Mouse (Mus musculus) regulatory T cell (primary cell): Measurements from ENCODE around the gene Nudt13.
"Not testable (repeated sequence)": the region's sequence is repeated elsewhere in the genome, so short reads cannot be mapped to it uniquely, and the experiment has no call there.

Source experiments
- in situ Hi-C: fragments of 300-600 bp; cut with MboI, MseI; formaldehyde crosslinking; loops from one replicate; pipeline ENCODE4 v1.15.1; 2025; ENCODE audit warnings: high pct_unique_total_duplicates

The Nudt13 gene

DNA sequence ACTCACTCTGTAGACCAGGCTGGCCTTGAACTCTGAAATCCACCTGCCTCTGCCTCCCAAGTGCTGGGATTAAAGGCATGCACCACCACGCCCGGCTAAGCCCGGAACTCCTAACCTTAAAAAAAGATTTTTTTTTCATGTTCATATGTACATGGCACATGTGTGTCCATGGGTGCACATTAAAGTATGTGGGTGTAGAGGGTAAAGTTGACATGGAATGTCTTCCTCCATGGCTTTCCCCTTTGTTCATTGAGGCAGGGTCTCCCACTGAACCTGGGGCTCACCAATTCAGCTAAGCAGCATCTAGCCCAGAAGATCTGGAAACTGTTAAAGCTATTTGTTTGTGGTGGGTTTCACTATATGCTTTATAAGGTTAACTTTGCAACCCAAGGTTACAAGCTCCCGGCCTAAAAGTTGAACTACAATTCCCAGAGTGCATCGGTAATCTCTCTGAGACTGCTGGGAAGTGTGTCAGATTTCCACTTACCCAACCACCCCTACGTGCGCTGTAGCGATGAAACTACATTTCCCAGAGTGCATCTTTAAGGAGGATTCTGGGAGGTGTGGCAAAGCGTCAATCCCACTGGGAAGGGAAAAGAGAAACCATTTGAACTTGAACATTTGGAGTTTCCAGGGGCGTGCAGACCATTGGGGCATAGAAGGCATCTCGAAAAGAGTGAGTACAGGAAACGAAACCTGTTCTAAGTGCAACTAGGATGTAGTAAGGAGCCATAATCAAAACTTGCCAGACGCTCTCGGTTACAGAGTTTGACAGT, at the start of gene Nudt13:
Gene Nudt13, plus strand, starts transcription at position 581 of the 776 bp plus-strand sequence.
- in situ Hi-C loops, result no loop called here

GRCm38 (mm10) chr14:20245318-20245717, 49.2 kb upstream of the Nudt13 start:
- in situ Hi-C loops, result no loop called here

GRCm38 (mm10) chr14:20245861-20246260, 48.6 kb upstream of the Nudt13 start:
- in situ Hi-C loops, result no loop called here

GRCm38 (mm10) chr14:20246811-20247266, 47.7 kb upstream of the Nudt13 start:
- in situ Hi-C loops, result no loop called here

DNA sequence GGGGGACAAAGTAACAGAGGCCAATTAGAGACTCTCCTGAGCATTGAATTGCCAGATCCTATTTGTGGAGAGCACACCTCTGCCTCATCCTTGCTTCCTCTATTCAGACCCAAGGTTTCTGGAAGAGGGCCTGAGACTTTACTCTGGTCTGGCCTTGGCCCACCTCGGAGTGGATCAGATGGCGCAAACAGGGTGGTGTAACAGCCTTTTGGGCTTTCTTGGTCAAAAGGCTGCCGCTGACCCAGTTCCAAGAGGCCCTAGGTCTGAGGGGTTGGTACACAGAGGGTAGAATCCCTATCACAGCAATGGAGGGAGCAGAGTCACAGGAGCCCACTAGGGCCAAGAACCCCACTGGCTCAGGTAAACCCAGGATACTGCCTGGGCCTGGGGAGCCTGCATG, 46.5 kb upstream of the Nudt13 start:
- in situ Hi-C loops, result no loop called here

GRCm38 (mm10) chr14:20250237-20251171, 44.0 kb upstream of the Nudt13 start:
- in situ Hi-C loops, result loop anchor here (5.0 kb wide), 1 partner anchor 123 kb away; no protein-coding TSS in a partner anchor

GRCm38 (mm10) chr14:20258185-20259113, 36.0 kb upstream of the Nudt13 start:
- in situ Hi-C loops, result no loop called here

DNA sequence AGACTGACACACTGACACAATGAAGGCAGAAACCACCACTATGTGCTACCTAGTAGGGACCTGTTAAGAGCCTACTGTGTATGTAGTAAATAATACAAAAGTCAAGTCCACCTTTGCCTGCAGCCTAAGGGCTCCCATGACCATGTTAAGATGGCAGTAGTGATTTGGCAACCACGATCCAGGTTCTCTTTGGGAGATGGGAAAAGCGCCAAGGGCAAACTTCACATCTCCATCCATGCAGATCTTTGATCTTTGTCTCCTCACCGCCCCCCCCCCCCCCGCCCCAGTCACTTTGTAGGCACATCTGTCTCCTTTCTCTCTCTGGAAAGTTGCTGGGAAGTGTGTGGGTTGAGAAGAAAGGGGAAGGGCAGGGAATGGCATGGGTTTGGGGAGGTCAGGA, 32.2 kb upstream of the Nudt13 start:
- in situ Hi-C loops, result loop anchor here (10.0 kb wide), 1 partner anchor 428 kb away; no protein-coding TSS in a partner anchor

DNA sequence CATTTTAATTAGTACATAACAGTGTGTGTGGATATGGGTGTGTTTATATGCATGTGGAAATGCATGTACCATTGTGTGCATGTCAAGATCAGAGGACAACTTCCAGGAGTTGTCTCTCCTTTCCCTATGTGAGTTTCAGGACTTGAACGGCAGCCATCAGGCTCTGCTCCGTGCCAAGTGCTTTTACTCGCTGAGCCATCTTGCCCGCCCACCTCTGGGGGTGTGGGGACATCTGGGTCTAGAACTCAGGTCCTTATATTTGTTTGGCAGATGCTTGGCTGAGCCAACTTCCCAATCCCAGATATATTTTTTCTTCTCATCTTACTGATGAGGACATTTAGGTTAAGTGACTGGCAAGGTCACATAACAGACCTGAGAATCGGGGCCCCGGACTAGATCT, 26.1 kb upstream of the Nudt13 start:
- in situ Hi-C loops, result loop anchor here (10.0 kb wide), 1 partner anchor 434 kb away; no protein-coding TSS in a partner anchor

DNA sequence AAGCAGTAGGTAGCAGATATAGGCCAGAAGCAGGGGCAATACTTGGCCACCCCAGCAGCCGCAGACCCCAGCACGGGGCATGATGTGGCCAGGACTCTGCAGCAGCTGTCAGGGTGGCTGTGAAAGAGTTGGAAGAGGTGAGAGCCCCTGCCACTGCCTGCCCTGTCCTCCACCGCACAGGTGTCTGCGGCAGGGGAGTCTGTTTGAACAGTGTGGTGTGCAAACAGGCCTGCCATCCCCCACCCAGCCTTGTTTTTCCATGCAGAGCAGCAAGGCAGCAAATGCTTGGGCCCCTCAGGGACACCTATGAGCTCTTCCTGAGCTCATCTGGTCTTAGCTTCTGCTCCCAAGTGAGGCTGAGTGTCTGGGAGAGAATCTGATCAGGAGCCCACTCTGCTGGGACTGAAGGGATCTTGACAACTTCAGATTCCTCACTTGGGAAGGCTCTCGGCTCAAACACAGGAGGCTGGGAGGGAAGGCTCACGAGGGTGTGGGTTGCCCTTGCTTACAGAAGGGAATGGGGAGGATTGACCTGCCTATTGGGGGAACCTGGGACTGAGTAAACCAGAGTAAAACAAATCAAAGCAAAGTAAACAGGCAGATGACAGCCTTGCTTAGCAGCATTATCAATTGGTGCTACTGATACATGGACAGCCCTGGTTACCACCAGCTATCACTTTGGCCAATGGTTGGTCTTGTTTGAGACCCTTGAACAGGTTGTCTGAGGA, 25.3 kb upstream of the Nudt13 start, which contains the start of gene Kcnk16:
Gene Kcnk16, minus strand, starts transcription at position 118 of the 728 bp plus-strand sequence.
- in situ Hi-C loops, result loop anchor here (10.0 kb wide), 1 partner anchor 434 kb away; no protein-coding TSS in a partner anchor

- in situ Hi-C loops, result no loop called here
Measured at GRCm38 (mm10) chr14:20291391-20291790, 3.1 kb upstream of the Nudt13 start.

- in situ Hi-C loops, result no loop called here
Measured at GRCm38 (mm10) chr14:20294947-20295346, 450 bp downstream of the Nudt13 start.

- in situ Hi-C loops, result no loop called here
Measured at GRCm38 (mm10) chr14:20297616-20298015, 3.1 kb downstream of the Nudt13 start.

GRCm38 (mm10) chr14:20298131-20298530, 3.6 kb downstream of the Nudt13 start:
- in situ Hi-C loops, result no loop called here

DNA sequence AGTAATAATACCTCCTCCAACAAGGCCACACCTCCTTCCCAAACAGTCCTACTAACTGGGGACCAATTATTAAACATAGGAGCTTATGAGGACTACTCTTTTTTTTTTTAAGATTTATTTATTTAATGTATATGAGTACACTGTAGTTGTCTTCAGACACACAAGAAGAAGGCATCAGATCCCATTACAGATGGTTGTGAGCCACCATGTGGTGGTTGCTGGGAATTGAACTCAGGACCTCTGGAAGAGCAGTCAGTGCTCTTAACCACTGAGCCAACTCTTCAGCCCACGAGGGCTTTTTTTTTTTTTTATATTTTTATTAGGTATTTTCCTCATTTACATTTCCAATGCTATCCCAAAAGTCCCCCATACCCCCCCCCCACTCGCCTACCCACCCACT, 10.6 kb downstream of the Nudt13 start:
- in situ Hi-C loops, result not testable (repeated sequence)

DNA sequence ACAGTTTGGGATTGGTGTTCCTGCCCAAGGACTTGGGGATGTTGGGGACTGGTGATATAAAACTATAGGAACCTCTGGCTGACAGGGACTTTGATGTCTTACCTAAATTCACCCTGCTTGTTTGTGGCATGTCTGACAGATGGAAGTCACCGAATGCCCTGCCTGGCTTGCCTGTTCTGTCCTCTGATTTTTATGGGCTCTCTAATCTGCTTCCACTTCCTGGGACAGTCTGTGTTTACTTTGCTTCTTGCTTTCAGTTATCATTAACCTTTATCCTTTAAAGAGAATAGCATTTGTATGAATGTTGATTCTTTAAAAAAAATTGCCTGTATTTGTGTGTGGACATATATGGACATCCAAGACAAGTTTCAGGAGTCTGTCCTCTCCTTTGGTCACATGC, 20.6 kb downstream of the Nudt13 start:
- in situ Hi-C loops, result no loop called here

GRCm38 (mm10) chr14:20319420-20319819, 24.9 kb downstream of the Nudt13 start:
- in situ Hi-C loops, result no loop called here

GRCm38 (mm10) chr14:20324196-20324595, 29.7 kb downstream of the Nudt13 start:
- in situ Hi-C loops, result no loop called here

DNA sequence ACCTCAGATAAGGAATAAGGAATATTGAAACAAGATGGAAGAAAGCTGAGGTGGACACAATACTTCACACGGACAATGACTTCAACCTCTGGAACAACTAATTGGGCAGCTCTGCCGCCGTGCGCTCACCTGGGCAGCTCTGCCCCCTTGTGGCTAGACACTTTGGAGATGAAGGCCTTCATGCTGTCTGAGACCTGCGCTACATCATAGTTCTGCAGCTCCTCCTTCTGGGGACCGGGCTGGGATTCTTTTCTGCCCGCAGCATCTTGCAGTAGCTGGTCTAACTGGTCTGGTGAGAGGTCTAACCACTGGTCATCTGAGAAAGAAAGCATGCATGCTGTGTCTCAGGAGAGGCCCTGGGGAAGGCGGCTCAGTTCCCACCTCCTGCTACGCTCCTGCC, 34.0 kb downstream of the Nudt13 start:
- in situ Hi-C loops, result no loop called here

- in situ Hi-C loops, result no loop called here
Measured at GRCm38 (mm10) chr14:20331316-20331715, 36.8 kb downstream of the Nudt13 start.
